Comparison of ENCODE assay signal across 38 mouse cellular contexts in genomic region chr12:111241916-111242315, GRCm38 (mm10). TPM values are rescaled to one million over a fixed set of nuclear protein-coding genes. Genes with fewer than 3 reads are reported as not detected.
A peak's percentile ranks its signal among the peaks of the same experiment; 100 is the strongest.
DNase-seq lines count a peak whose midpoint lies in the region; ATAC-seq and TF ChIP-seq lines count a peak whose summit lies in the region.
"Had no signal": no experiment of that assay in that cellular context is flagged by ENCODE, and none has a peak within 500 bp of the region (broad histone marks: within the 10 kb centered on the region; RNA-seq: fewer than 3 reads in every experiment).

No protein-coding gene starts in this region.

- no peak for TF ChIP-seq CTCF in forebrain, postnatal 0 days (IDR thresholded peaks at IDR 0.05; ENCODE audit: low read depth)

- H3K9ac ChIP-seq in forebrain, postnatal 0 days: no peak overlapping the region
- H3K9ac ChIP-seq in hindbrain, embryonic 13.5 days: no peak overlapping the region
- H3K9ac ChIP-seq: embryonic facial prominence, embryonic 13.5 days; forebrain, embryonic 15.5 days; limb, embryonic 12.5 days; liver, embryonic 15.5 days; lung, embryonic 14.5 days; midbrain, embryonic 13.5 days; neural tube, embryonic 15.5 days had no signal

- ATAC-seq in forebrain, postnatal 0 days: no peak
- no peak for ATAC-seq in inflammation-experienced regulatory T-cells, adult 6 months
- no peak for ATAC-seq in hindbrain, embryonic 13.5 days (ENCODE audit: low FRiP score)
- ATAC-seq: forebrain, embryonic 15.5 days; midbrain, embryonic 13.5 days had no signal

- no peak overlapping the region for H3K4me3 ChIP-seq in forebrain, postnatal 0 days (ENCODE audit: low read depth, low read length)
- no peak overlapping the region for H3K4me3 ChIP-seq in hindbrain, embryonic 13.5 days
- H3K4me3 ChIP-seq: embryonic facial prominence, embryonic 13.5 days; forebrain, embryonic 10.5 days; forebrain, embryonic 15.5 days; hindbrain, embryonic 10.5 days; limb, embryonic 12.5 days; liver, embryonic 15.5 days; megakaryocyte, embryonic 14.5 days; midbrain, embryonic 13.5 days; neural tube, embryonic 15.5 days had no signal

- intact Hi-C loops in left cerebral cortex, postnatal 4 days (cut with DNase I): no loop called here
- intact Hi-C loops in left cerebral cortex, postnatal 10 days (cut with DNase I): no loop called here

- peak; percentile 85 for DNase-seq in left cerebral cortex, postnatal 4 days
- no peak for DNase-seq in left cerebral cortex, postnatal 10 days (ENCODE audit: extremely low spot score in 1 of 2, low spot score in 2 of 2)
- peak; percentile 95 to 96 for DNase-seq in cerebellum, adult 18-20 months
- peak; percentile 97 for DNase-seq in cerebellum, postnatal 10 days
- DNase-seq in forebrain, postnatal 0 days: no peak
- DNase-seq: adrenal gland, adult 8-10 months; heart, postnatal 14 days; kidney, adult 11 months; kidney, postnatal 14 days; layer of hippocampus, adult 9-11 months; lung, embryonic 14.5 days; lung, postnatal 36 days; retina, postnatal 1 day; right cerebral cortex, postnatal 14 days had no signal

- H3K36me3 ChIP-seq in forebrain, postnatal 0 days (ENCODE audit: insufficient read depth): peaks cover 36% of the 10 kb centered on the region
- H3K36me3 ChIP-seq in hindbrain, embryonic 13.5 days: peaks cover 66% of the 10 kb centered on the region
- H3K36me3 ChIP-seq: G1E had no signal

- no peak overlapping the region for H3K27ac ChIP-seq in forebrain, postnatal 0 days (ENCODE audit: low read depth, low read length)
- no peak overlapping the region for H3K27ac ChIP-seq in hindbrain, embryonic 13.5 days
- H3K27ac ChIP-seq: embryonic facial prominence, embryonic 13.5 days; forebrain, embryonic 10.5 days; forebrain, embryonic 15.5 days; hindbrain, embryonic 10.5 days; limb, embryonic 12.5 days; liver, embryonic 15.5 days; midbrain, embryonic 13.5 days; neural tube, embryonic 15.5 days had no signal

- H3K4me1 ChIP-seq in forebrain, postnatal 0 days (ENCODE audit: insufficient read depth): no peaks in the 10 kb centered on the region
- peaks cover 7% of the 10 kb centered on the region for H3K4me1 ChIP-seq in hindbrain, embryonic 13.5 days (replicated peaks)
- H3K4me1 ChIP-seq: limb, embryonic 12.5 days; midbrain, embryonic 13.5 days had no signal

- no peak overlapping the region for H3K4me2 ChIP-seq in forebrain, postnatal 0 days (ENCODE audit: low read depth)
- no peak overlapping the region for H3K4me2 ChIP-seq in hindbrain, embryonic 13.5 days
- H3K4me2 ChIP-seq: embryonic facial prominence, embryonic 13.5 days; forebrain, embryonic 15.5 days; limb, embryonic 12.5 days; liver, embryonic 15.5 days; lung, embryonic 14.5 days; midbrain, embryonic 13.5 days; neural tube, embryonic 15.5 days had no signal

- no peaks in the 10 kb centered on the region for H3K27me3 ChIP-seq in forebrain, postnatal 0 days (ENCODE audit: insufficient read depth, low read length)
- H3K27me3 ChIP-seq in hindbrain, embryonic 13.5 days: no peaks in the 10 kb centered on the region
- H3K27me3 ChIP-seq: embryonic facial prominence, embryonic 13.5 days; forebrain, embryonic 15.5 days; limb, embryonic 12.5 days; liver, embryonic 15.5 days; megakaryocyte, embryonic 14.5 days; midbrain, embryonic 13.5 days; neural tube, embryonic 15.5 days had no signal

- 84% methylated on average over 6 of the region's 6 CpGs for WGBS in forebrain, postnatal 0 days
- 93% methylated on average over 6 of the region's 6 CpGs for WGBS in hindbrain, embryonic 13.5 days

- no peaks in the 10 kb centered on the region for H3K9me3 ChIP-seq in forebrain, postnatal 0 days (ENCODE audit: low read length)
- H3K9me3 ChIP-seq in hindbrain, embryonic 13.5 days: no peaks in the 10 kb centered on the region
- H3K9me3 ChIP-seq: embryonic facial prominence, embryonic 13.5 days; forebrain, embryonic 10.5 days; forebrain, embryonic 15.5 days; G1E; hindbrain, embryonic 10.5 days; limb, embryonic 12.5 days; liver, embryonic 15.5 days; megakaryocyte, embryonic 14.5 days; midbrain, embryonic 13.5 days; neural tube, embryonic 15.5 days had no signal

RNA-seq across cellular contexts. Expression of gene Amn, which starts 29.0 kb away (rescaled TPM):
- 10 to 100 TPM; 15.9 to 16.3 TPM for total RNA-seq in left cerebral cortex, postnatal 4 days (2021)
- 10 to 100 TPM; 24.5 to 29.4 TPM for total RNA-seq in left cerebral cortex, postnatal 10 days (2021)
- total RNA-seq in forebrain, postnatal 0 days (2014; rRNA removed): 22.7 and 24.7 TPM in 2 replicates
- polyA plus RNA-seq in forebrain, postnatal 0 days (2015; fragmentation: Nextera tagmentation; extraction: Ambion mirVana): 50.8 and 59.9 TPM in 2 replicates
- polyA plus RNA-seq in inflammation-experienced regulatory T-cells, adult 6 months (2017; shearing (Covaris generic)): not detected
- 5.6 and 6.5 TPM in 2 replicates for polyA plus RNA-seq in hindbrain, embryonic 13.5 days (2015; fragmentation: Nextera tagmentation; extraction: Ambion mirVana)
- total RNA-seq: common myeloid progenitor, adult 5-6 weeks; G1E; gastrocnemius, adult 8-10 months; heart, postnatal 14 days had no signal
- polyA plus RNA-seq: stomach, embryonic 14.5 days had no signal

RNA-seq across cellular contexts. Expression of gene 4930595D18Rik, which starts 57.6 kb away (rescaled TPM):
- total RNA-seq in left cerebral cortex, postnatal 4 days (2021): not detected
- total RNA-seq in left cerebral cortex, postnatal 10 days (2021): not detected
- 0.31 and 0.48 TPM in 2 replicates for total RNA-seq in forebrain, postnatal 0 days (2014; rRNA removed)
- polyA plus RNA-seq in forebrain, postnatal 0 days (2015; fragmentation: Nextera tagmentation; extraction: Ambion mirVana): not detected in 2 replicates
- polyA plus RNA-seq in inflammation-experienced regulatory T-cells, adult 6 months (2017; shearing (Covaris generic)): 1 to 10 TPM in 2 of 3 experiments, not detected in 1; 1.4 to 1.5 TPM
- 0.21 TPM in 1 of 2 replicates, not detected in the other for polyA plus RNA-seq in hindbrain, embryonic 13.5 days (2015; fragmentation: Nextera tagmentation; extraction: Ambion mirVana)
- total RNA-seq: adrenal gland, adult 8-10 months; adrenal gland, postnatal 4 days; gastrocnemius, adult 8-10 months; heart, adult 8-10 months; heart, postnatal 14 days; left cerebral cortex, postnatal 14 days; liver, adult 2 months had no signal
- polyA plus RNA-seq: embryonic facial prominence, embryonic 13.5 days; forebrain, embryonic 10.5 days; forebrain, embryonic 15.5 days; G1E; gonadal fat pad, adult 2 months; heart, embryonic 14.5 days; hindbrain, embryonic 10.5 days; kidney, embryonic 14.5 days; limb, embryonic 12.5 days; liver, adult 2 months; liver, embryonic 15.5 days; lung, embryonic 14.5 days; midbrain, embryonic 13.5 days; neural tube, embryonic 15.5 days; small intestine, adult 2 months; stomach, embryonic 14.5 days; urinary bladder, adult 2 months had no signal

Comparison
In these comparisons a context has a peak if more than half of its experiments do, and no peak if none do; other contexts are left out.
1. DNase-seq: peak in left cerebral cortex, postnatal 4 days (single experiment), cerebellum, adult 18-20 months (2 of 2) and cerebellum, postnatal 10 days (2 of 2); none in left cerebral cortex, postnatal 10 days (0 of 2) and forebrain, postnatal 0 days (single experiment).